Mouse (Mus musculus) urinary bladder, adult 2 months (tissue): ENCODE results near the gene Chd6. TPM values are rescaled to one million over a fixed set of nuclear protein-coding genes. Genes with fewer than 3 reads are reported as not detected.
"Not testable (repeated sequence)": the region's sequence is repeated elsewhere in the genome, so short reads cannot be mapped to it uniquely, and the experiment has no call there.

ENCODE experiments used
- DNase-seq: peaks from one replicate; pipeline ENCODE4 v3.0.0; 2022; ENCODE audit warnings: low spot score
- polyA plus RNA-seq: library from polyadenylated mRNA; depleted of rRNA; stranded (reverse); fragments of >200 nt; gene quantifications from 2 replicates; pipeline ENCODE4 v1.2.3, GENCODE M21; 2012

Chd6 gene
- polyA plus RNA-seq, 1 experiment = 26.4 TPM

DNA sequence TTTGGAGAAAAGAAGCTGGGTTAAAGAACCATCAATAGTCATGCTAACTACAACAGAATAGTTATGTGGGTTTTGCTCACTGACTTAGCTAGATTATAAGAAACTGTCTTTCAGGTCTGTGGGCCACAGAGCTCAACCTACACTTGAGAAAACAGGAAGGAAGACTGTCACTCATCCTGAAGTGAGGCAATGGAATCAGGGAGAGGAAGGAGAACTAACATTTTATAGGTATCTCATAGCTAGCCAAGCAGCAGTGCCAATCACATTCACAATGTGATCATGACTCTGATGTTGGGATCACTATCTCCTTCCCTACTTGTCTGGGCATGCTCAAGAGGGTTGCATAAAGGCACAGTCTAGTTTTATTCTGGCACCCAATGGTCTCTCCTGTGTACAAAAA lies 121.4 kb downstream of the Chd6 start:
- no peak for DNase-seq

DNA sequence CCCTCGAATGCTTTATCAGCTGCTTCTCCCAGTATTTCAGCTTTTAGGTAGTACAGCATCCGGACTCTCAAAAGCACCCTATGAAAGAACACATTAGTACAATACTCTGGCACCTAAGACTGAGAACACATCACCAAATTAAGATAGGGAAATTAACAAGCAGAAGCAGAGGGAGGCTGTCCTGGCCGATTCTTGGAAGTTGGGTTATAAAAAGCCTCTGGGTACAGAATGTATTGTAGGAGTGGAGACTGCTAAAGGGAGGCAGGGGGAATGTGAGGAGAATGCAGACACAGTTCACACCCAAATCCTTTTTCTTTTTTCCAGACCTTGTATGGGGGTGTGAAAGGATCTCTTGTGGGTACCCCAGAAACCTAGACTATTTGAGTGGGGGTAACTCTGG lies 126.2 kb downstream of the Chd6 start:
- DNase-seq = no peak

DNA sequence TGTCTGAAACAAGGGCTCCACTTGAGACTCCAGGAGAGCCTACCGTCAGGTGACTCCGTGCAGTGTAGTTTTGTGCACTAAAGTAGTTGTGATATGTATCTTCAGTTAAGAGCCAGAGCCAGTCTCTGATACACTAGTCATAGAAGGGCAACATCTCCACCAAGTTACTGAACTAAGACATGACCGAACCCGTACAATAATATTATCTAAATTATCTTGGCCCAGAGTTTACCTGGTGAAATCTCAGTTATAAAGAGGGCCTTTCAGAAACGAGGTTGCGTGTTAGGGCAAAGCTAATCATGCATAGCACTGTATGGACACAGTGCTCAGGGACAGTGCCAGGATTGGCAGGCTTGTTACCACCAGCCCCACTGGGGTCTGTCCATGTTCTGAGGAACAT lies 127.1 kb downstream of the Chd6 start:
- no peak for DNase-seq

DNA sequence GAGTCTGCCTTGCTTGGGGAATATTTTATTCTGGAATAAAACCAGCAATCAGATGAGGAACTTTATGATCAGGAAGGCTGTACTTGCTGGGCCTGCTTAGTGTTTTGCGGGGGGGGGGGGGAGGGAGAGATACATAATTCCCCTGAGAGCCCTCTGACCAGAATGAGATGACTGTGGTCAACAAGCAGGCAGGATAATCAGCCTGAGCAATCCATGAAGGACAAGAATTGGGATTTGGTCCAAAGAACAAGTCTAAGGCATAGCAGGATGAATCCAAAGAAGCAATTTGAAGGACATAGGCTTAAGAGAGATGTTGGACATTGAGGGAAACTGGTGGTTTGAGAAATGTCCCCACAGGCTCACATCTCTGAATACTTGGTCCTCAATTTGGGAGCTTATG lies 130.2 kb downstream of the Chd6 start:
- no peak for DNase-seq

DNA sequence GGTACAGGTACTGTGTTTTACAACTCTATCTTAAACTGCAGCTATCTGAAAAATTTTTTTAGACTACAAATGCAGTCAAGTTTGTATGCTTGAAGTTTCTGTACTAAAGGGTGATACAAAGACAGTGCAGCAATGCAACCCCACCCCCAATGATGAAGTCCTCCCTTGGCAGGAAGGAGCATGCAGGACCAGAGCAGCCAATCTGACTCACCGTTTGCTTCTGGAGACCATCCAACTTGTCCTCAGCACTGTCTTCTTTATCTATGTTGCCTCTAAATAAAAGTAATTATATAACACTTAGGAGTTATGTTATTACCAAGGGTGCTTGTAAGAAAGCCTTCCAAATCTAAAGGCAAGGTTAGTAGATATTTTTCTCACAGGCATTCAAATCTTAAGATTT lies 131.6 kb downstream of the Chd6 start:
- no peak for DNase-seq

DNA sequence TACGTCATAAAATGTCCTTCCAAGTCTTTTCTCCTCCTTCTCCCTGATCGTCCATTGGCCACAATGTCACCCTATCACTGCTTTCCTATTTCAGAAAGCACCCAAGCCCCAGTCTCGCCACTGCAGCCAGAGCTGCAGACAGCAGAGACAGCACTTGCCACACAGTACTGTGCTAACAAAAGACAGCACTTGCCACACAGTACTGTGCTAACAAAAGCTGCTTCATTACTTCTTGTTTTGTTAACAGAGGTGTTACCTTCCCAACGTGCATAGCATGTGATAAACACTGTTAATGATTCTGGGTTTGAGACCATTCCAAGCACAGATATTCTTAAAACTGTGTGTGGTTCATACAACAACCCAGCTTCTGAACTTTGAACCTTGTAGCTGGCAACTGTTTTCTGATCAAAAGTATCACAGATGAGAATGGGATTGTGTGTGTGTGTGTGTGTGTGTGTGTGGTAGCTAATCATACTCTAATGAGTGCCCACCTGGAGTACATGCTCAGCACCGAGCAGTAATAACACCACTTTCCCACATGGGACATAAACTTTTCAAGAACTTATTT lies 135.1 kb downstream of the Chd6 start:
- DNase-seq = no peak

DNA sequence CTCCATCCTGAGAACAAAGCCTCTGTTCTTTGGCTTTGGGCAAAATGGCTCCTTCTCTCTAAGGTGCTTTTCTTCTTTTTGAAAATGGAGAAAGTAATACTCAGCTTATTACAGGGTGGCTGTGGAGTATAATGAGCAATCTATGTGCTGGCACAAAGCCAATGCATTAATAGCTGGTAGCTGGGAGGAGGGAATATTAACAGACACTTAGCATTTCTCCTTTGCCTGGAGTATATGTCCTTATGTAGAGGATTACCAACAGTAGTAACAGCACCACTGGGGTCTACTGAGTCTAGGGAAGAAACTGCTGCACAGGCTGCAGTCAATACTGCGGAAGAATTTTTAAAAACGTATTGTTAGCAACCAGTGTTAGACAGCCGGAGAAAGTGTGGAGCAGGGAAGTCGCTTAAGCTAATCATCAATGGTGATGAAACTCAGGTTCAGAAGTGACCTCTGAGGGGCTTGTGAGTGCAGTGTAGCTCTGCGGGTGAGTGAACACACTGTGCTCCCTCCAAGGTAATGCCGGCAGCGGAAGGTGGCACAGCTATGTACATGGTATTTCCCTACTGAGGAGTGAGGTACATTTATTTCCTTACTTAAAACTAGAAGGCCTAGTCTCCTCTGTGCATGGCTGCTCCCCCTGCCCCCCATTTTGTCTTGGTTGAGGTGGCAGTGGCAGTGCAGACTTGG lies 136.6 kb downstream of the Chd6 start:
- no peak for DNase-seq

DNA sequence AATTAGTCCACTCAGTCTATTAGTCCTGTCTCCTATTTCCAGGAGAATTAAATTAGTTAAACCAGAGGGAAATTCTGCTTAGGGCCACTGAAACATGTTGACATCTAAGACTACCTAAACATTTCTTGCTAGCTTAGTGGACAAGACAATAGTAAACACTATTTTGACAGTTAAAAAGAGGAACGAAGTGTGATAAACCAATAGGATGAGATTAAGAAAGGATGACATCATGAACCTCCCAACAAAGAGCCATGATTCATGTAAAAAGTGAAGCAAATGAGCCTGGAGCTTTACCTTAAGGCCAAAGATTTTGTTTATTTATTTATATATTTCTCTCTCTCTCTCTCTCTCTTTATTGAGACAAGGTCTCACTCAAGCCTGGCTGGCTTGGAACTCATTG lies 146.7 kb downstream of the Chd6 start:
- DNase-seq = no peak

DNA sequence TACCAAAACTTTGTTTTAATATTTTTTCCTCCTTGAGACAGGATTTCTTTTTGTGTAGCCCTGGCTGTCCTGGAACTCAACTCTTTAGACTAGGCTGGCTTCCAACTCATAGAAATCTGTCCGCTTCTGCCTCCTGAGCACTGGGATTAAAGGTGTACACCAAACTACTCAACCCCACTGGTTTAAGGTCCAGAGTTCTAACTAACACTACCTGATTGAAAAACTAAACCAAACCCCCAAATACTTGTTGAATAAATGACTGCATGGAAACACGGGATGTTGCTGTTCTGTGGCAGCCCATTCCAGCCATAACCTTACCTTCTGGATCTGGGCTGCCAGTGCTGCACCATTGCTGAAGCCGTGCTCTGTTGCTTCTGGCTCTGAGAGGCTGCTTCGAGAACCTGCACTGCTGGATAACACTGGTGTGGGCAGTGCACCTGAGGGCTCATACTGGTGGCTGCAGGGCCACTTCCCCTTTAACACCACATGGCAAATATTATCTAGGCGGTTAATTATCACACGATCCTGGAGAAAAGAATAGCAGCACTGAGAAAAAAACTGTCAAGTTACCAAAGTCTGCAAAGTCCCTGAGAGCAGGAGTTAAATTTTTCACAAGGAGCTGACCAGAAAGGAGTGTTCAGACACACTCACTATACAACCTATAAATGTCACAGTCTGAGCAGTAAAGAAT lies 147.8 kb downstream of the Chd6 start:
- no peak for DNase-seq

DNA sequence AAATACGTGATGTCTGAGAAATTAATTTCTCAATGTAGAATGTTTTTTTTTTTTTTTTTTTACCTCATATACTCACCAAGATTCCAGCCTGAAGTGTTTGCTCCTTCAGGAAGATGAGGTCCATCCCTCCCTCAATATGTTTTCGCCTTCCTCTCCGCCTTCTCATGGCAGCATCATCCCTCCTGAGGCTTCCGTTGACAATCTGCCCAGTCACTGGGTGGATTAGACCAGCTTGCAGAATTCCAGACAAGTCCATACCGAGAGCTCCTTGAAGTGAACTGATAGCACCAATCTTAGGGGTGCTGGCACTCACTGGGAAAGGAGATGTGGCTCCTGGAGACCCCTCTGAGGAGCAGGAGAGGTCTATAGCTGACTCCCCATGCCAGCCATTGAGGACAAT lies 149.0 kb downstream of the Chd6 start:
- DNase-seq = no peak

DNA sequence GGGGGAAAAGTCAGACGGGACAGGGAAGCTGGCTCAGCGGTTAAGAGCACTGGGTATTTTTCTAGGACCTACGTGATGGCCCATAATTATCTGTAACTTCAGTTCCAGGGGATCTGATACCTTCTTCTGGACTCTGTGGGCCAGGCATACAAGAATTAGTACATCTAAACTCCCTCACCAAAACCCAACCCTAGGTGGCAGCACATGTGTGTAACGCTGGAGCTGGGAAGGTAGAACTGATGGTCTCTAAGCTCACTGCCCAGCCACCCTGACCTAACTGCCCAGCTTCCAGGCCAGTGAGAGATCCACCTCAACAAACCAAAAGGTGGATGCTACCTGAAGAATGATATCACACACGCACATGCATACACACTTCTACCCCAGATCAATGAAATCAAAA lies 150.1 kb downstream of the Chd6 start:
- no peak for DNase-seq

DNA sequence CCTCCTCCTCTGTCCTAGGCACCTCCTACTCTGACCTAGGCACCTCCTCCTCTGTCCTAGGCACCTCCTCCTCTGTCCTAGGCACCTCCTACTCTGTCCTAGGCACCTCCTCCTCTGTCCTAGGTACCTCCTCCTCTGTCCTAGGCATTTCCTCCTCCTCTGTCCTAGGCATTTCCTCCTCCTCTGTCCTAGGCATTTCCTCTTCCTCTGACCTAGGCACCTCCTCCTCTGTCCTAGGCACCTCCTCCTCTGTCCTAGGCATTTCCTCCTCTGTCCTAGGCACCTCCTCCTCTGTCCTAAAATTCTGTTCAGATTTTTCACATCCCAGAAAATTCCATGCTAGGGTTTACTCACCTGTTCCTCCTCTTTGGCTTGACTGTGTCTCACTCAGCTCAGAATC lies 151.1 kb downstream of the Chd6 start:
- DNase-seq = not testable (repeated sequence)

DNA sequence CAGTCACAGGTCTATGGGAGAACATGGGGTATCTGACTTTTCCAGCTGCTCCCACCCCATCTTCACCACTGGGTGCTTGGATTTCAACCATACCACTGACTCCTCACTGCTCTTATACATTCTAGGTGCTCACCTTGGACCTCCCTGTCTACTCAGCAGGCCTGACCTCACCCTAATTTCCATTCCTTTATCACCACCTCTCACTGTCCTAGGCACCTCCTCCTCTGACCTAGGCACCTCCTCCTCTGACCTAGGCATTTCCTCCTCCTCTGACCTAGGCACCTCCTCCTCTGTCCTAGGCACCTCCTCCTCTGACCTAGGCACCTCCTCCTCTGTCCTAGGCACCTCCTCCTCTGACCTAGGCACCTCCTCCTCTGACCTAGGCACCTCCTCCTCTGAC lies 151.6 kb downstream of the Chd6 start:
- DNase-seq = not testable (repeated sequence)

DNA sequence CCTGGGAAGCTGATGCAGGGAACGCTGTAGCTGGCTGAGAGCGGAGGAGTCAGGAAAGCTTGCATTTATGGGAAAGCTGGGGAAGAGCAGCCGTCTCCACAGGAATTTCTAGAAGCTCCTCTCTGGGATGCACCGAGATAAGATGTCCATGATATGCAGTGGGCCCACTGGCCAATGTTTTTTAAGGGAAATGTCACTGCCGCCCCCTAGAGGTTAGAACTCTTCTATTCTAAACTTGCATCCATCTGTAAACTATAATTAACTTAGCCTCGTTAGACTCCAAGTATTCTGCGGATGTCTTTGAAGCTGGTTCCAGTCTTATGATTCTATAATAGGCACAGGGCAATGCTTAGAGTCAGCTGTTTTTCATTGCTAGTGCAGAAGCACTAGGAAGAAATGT lies 153.5 kb downstream of the Chd6 start:
- DNase-seq = no peak

DNA sequence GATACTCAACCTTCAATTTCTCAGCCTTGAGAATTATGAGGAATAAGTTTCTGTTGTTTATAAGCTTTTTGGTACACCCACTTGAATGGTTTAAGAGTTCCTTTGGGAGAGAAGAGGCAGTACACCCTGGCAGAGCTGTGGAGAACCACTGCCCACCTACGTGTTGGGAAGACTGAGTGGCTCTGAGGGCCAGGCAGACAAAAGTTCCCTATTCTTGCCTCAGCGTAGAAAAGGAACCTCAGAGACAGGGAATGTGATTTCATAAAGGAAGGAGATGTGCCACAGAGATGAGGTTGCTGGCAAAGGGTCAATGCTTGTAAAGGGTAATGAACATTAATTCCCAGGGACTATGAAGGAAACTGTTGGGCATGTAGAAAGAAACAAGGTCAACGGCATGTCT lies 154.3 kb downstream of the Chd6 start:
- no peak for DNase-seq

DNA sequence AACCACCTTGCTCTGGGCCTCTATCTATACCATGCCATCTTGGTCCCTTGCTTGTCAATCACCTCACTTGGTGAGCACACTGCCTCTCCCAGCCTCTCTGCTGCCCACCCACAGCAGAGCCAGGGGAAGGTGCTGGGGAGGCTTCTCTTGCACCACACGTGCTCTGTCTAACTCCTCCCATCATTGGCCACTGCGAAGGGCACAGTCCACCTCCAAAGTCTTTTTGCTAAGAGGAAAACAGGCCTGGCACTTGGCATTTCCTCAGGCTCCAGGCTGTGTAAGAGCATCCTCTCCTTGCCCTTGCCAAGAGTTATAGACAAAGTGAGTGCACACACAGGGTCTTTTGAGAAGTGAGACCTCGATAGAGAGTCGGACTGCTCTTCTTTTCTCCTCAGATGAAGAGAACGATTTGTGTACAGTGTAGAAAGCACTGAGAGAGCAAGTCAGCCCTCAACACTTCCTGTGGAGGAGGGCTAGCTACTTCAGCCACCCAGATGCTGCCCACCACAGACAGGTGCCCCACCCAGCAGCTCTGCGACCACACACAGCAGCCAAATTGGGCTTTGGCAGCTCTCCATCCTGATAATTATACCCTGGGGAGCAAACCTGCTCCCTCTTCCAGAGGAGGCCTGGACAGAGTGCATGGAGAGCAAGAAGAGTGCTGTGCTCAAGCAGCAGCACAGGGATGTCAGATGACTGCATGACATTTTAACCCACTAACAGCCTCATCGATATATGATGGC lies 155.6 kb downstream of the Chd6 start:
- DNase-seq = no peak

DNA sequence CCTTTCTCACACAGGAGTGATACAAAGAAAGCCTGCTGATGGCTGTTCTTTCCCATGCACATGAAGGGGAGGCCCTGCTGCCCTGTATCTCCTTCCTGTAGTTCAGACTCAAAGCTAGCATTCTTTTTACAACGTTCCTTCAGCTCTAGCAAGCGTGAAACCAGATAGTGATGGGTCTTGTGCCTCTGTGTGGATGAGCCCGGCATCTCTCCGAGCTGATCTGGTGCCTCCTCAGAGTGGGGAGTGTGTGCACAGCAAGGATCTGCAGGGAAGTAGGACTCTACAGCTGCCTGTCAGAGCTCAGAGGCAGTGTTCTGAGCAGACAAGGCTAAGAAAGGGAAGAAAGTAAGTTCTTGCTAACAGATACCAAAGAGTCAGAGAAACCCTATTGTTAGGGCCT lies 157.3 kb downstream of the Chd6 start:
- DNase-seq = no peak

DNA sequence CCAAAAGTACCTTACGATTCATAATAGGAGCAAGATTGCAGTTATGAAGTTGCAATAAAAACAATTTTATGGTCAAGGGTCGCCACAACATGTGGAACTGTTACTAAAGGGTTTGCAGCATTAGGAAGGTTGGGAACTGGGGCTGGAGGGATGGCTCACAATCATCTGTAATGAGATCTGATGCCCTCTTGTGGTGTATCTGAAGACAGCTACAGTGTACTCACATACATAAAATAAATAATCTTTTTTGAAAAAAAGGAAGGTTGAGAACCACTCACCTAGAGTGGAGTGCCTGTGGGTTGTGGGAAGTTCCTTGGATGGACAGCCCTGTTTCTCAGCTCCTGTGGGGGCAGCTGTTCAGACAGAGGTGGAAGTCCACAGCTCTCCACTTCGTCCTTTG lies 166.4 kb downstream of the Chd6 start:
- no peak for DNase-seq

DNA sequence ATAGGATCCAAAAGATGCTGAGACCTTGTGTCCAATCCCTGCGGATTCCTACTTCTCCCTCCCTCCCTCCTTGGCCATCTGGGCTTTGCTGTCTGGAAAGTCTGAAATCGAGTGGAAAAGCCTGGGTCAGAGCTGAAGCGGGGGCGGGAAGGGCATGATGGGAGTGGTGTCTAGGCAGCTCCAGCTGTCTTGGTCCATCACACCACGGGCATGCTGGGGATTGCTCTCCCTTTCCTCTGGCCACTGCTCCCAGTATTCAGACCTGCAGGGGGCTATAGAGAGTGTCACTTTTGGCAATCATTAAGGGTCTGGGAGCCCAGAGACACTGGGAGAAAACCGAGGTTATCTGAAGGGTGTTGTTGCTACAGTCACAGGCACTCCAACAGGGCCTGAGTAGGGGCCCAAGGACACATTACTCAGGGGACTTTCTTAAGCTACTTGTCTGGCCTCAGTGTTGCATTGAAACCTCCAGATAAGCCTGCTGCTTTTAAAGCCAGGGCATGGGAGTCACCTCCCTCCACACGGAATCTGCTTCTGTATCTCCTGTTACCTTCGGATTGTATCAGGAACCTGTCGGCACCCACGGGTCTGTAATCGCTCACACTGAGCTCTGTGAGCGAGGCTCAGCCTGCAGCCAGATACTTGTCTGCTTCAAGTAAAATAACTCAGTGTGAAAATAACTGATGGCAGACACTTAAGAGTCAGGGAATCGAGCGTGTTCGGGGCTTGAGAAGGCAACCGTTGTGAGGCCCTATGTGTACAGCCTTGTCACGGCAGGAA lies 167.8 kb downstream of the Chd6 start:
- no peak for DNase-seq

DNA sequence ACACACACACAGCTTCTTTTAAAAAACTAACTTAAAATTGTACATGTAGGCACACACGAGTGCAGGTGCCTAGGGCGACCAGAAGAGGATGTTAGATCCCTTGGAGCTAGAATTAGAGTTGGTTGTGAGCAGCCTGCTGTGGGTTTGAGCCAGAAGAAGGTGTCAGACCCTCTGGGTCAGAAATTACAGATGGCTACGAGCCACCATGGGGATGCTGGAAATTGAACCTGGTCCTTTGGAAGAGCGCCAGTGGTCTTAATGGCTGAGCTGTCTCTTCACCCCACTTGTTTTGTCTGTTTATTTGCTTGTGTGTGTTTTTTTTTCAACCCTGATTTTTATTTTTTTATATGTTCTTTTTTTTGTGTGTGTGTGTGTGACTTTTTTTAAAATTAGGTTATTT lies 174.4 kb downstream of the Chd6 start:
- no peak for DNase-seq

DNA sequence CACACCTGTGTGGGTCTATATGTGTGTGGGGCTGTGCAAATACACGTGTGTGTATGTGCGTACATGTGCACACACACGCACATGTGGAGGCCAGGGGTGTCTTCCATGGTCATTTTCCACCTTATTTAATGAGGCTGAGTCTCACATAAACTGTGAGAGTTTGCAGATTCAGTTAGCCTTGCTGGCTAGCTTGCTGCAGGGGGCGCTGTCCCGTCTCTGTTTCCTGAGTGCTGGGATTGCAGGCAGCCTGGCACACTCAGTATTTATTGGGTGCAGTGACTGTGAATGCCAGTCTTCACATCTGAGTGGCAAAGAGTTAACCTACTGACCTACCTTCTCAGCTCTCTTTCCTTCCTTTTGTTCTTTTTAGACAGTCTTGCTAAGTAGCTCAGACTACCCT lies 175.0 kb downstream of the Chd6 start:
- no peak for DNase-seq

DNA sequence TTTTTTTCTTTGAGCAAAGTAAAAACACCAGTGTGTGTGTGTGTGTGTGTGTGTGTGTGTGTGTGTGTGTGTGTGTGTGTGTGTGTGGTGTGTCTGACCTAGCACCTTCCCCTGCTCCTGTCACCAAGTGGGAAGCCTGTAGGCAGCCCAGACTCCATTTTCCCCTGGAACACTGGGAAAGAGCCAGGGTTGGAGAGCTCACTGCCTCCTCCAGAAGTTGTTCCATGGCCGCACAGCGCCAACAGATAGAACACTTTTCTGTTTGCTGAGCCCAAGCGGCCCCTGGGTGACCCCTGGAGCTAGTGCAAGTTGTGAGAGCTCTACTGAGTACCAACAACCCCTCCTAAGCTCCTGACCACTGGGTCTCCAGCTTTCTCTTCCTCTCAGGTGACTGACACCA lies 175.9 kb downstream of the Chd6 start:
- DNase-seq = no peak
